Mouse (Mus musculus): ENCODE results near the gene Marc1. TPM values are rescaled to one million over a fixed set of nuclear protein-coding genes. Genes with fewer than 3 reads are reported as not detected.

Gene Marc1
- polyA plus RNA-seq, 1 experiment: not detected

DNA sequence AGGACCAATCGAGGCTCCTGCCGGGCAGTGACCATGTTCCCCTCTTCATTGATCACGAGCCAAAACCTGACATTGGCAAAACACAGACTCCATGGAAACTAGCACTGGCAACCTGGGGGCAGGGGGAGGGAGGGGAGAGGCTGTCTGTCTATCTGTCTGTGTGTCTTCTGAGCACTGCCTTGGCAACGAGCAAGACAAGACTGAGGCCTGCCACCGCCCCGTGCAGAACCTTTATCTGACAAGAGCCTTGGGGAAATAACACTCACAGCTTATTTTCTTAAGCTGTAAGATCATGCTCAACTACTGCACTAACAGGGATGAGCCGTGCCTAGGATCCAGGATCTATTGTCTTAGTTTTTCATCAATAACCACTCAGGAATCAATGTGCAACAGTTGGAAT, 4.0 kb downstream of the Marc1 start:
- no peak overlapping the region for H3K4me3 ChIP-seq
- H3K4me2 ChIP-seq (ENCODE audit: low read depth): no peak overlapping the region
- H3ac ChIP-seq (ENCODE audit: control insufficient read depth, insufficient read length): no peak overlapping the region
- H3K27me3 ChIP-seq (ENCODE audit: control insufficient read depth, insufficient read depth, insufficient read length): no peaks in the 10 kb centered on the region
- H3K36me3 ChIP-seq (ENCODE audit: control insufficient read depth, insufficient read depth): no peaks in the 10 kb centered on the region
- TF ChIP-seq TCF3 (IDR thresholded peaks at IDR 0.05; ENCODE audit: insufficient read length, low read depth) (no peak), CEBPB (IDR thresholded peaks at IDR 0.05; ENCODE audit: insufficient read depth, poor library complexity, severe bottlenecking) (no peak), E2F4 (IDR thresholded peaks at IDR 0.05; ENCODE audit: insufficient read depth) (no peak)
- no peaks in the 10 kb centered on the region for H3K79me2 ChIP-seq (ENCODE audit: control insufficient read depth, insufficient read depth)

GRCm38 (mm10) chr1:184805749-184806148, 5.4 kb downstream of the Marc1 start:
- Histone ChIP-seq H3ac (ENCODE audit: control insufficient read depth, insufficient read length) (no peak overlapping the region), H3K4me2 (ENCODE audit: low read depth) (no peak overlapping the region), H3K79me2 (ENCODE audit: control insufficient read depth, insufficient read depth) (no peaks in the 10 kb centered on the region), H3K4me3 (no peak overlapping the region), H3K27me3 (ENCODE audit: control insufficient read depth, insufficient read depth, insufficient read length) (no peaks in the 10 kb centered on the region), H3K36me3 (ENCODE audit: control insufficient read depth, insufficient read depth) (no peaks in the 10 kb centered on the region)
- TF ChIP-seq TCF12 (IDR thresholded peaks at IDR 0.05; ENCODE audit: insufficient read depth, poor library complexity, severe bottlenecking) (no peak), E2F4 (IDR thresholded peaks at IDR 0.05; ENCODE audit: insufficient read depth) (no peak), MAX (IDR thresholded peaks at IDR 0.05; ENCODE audit: low read depth) (no peak)

GRCm38 (mm10) chr1:184793163-184793876, 17.8 kb downstream of the Marc1 start:
- no peaks in the 10 kb centered on the region for H3K36me3 ChIP-seq (ENCODE audit: control insufficient read depth, insufficient read depth)
- H3K4me3 ChIP-seq: no peak overlapping the region
- no peaks in the 10 kb centered on the region for H3K27me3 ChIP-seq (ENCODE audit: control insufficient read depth, insufficient read depth, insufficient read length)
- no peak overlapping the region for H3ac ChIP-seq (ENCODE audit: control insufficient read depth, insufficient read length)
- TF ChIP-seq E2F4 (IDR thresholded peaks at IDR 0.05; ENCODE audit: insufficient read depth) (no peak), MYOD1 (IDR thresholded peaks at IDR 0.05; ENCODE audit: control insufficient read depth in 1 of 3, insufficient read length in 2 of 3, low read depth in 2 of 3) (no peak), CEBPB (IDR thresholded peaks at IDR 0.05; ENCODE audit: insufficient read depth, poor library complexity, severe bottlenecking) (no peak), MAX (IDR thresholded peaks at IDR 0.05; ENCODE audit: low read depth) (no peak), TCF3 (IDR thresholded peaks at IDR 0.05; ENCODE audit: insufficient read length, low read depth) (no peak), MYOG (IDR thresholded peaks at IDR 0.05; ENCODE audit: control insufficient read depth in 1 of 3, insufficient read depth in 1 of 3, insufficient read length in 2 of 3, low read depth in 2 of 3) (no peak), POLR2A (IDR thresholded peaks at IDR 0.05; ENCODE audit: insufficient read length, low read depth) (no peak), TCF12 (IDR thresholded peaks at IDR 0.05; ENCODE audit: insufficient read depth, poor library complexity, severe bottlenecking) (no peak), SRF (IDR thresholded peaks at IDR 0.05; ENCODE audit: control insufficient read depth, insufficient read length, low read depth) (no peak), POLR2AphosphoS2 (IDR thresholded peaks at IDR 0.05; ENCODE audit: insufficient read length, low read depth) (no peak), REST (IDR thresholded peaks at IDR 0.05; ENCODE audit: insufficient read depth, insufficient read length) (no peak), USF1 (IDR thresholded peaks at IDR 0.05; ENCODE audit: low read depth) (no peak)
- no peaks in the 10 kb centered on the region for H3K79me2 ChIP-seq (ENCODE audit: control insufficient read depth, insufficient read depth)
- no peak overlapping the region for H3K4me2 ChIP-seq (ENCODE audit: low read depth)

DNA sequence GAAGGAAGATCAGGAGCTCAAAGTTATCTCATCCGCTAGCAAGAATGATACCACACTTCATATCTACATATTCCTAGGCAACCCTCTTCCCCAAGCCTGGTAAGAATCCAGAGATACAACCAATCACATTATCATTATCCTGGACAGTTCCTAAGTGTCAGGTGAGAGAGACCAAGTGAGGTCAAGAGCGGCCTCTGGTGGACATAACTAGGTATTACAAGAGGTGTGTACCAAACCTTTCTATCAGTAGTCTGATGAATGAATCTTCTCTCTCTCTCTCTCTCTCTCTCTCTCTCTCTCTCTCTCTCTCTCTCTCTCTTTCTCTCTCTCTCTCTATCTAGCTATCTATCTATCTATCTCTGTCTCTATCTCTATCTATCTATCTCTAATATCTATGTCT, 20.0 kb downstream of the Marc1 start:
- Histone ChIP-seq H3K36me3 (ENCODE audit: control insufficient read depth, insufficient read depth) (no peaks in the 10 kb centered on the region), H3ac (ENCODE audit: control insufficient read depth, insufficient read length) (no peak overlapping the region), H3K27me3 (ENCODE audit: control insufficient read depth, insufficient read depth, insufficient read length) (no peaks in the 10 kb centered on the region), H3K4me3 (no peak overlapping the region), H3K79me2 (ENCODE audit: control insufficient read depth, insufficient read depth) (no peaks in the 10 kb centered on the region), H3K4me2 (ENCODE audit: low read depth) (no peak overlapping the region)
- TF ChIP-seq MYOG (IDR thresholded peaks at IDR 0.05; ENCODE audit: control insufficient read depth in 1 of 3, insufficient read depth in 1 of 3, insufficient read length in 2 of 3, low read depth in 2 of 3): no peak
- no peak for TF ChIP-seq SRF (IDR thresholded peaks at IDR 0.05; ENCODE audit: control insufficient read depth, insufficient read length, low read depth)
- no peak for TF ChIP-seq TCF3 (IDR thresholded peaks at IDR 0.05; ENCODE audit: insufficient read length, low read depth)
- TF ChIP-seq MAX (IDR thresholded peaks at IDR 0.05; ENCODE audit: low read depth): no peak
- TF ChIP-seq REST (IDR thresholded peaks at IDR 0.05; ENCODE audit: insufficient read depth, insufficient read length): no peak
- no peak for TF ChIP-seq CEBPB (IDR thresholded peaks at IDR 0.05; ENCODE audit: insufficient read depth, poor library complexity, severe bottlenecking)
- no peak for TF ChIP-seq POLR2A (IDR thresholded peaks at IDR 0.05; ENCODE audit: insufficient read length, low read depth)
- no peak for TF ChIP-seq E2F4 (IDR thresholded peaks at IDR 0.05; ENCODE audit: insufficient read depth)
- no peak for TF ChIP-seq MYOD1 (IDR thresholded peaks at IDR 0.05; ENCODE audit: control insufficient read depth in 1 of 3, insufficient read length in 2 of 3, low read depth in 2 of 3)
- TF ChIP-seq USF1 (IDR thresholded peaks at IDR 0.05; ENCODE audit: low read depth): no peak
- TF ChIP-seq POLR2AphosphoS2 (IDR thresholded peaks at IDR 0.05; ENCODE audit: insufficient read length, low read depth): no peak
- TF ChIP-seq TCF12 (IDR thresholded peaks at IDR 0.05; ENCODE audit: insufficient read depth, poor library complexity, severe bottlenecking): no peak

DNA sequence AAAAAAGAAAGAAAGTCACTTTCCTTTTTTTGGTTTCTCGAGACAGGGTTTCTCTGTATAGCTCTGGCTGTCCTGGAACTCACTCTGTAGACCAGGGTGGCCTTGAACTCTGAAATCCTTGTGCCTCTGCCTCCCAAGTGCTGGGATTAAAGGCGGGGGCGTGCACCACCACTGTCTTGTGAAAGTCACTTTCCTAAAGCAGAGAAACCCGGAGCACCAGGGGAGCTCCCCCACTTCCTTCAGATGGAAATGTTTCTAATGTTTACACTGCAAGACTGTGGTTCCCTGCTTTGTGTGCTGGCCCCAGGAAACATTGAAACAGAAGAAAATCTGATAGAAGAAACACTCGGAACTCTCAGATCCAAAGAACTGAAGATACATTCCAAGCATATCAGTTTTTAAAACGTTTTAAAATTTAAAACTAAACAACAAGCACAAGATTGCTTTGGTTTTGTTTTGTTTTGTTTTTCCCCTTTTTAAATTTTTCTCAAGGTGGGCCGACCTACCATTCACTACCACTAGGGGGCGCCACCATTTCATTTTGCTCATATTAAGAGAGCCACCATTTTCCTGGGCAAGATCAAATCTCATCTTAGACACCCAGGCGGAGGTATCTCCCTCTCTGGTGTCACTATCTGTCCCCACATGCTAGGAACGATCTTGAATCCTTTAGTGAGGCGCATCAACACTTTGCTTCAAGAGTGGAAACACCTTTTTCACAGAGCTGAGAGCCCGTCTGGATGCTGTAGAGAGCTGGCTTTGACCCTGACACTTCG, 24.5 kb downstream of the Marc1 start:
- no peaks in the 10 kb centered on the region for H3K27me3 ChIP-seq (ENCODE audit: control insufficient read depth, insufficient read depth, insufficient read length)
- TF ChIP-seq REST (IDR thresholded peaks at IDR 0.05; ENCODE audit: insufficient read depth, insufficient read length) (no peak), TCF3 (IDR thresholded peaks at IDR 0.05; ENCODE audit: insufficient read length, low read depth) (no peak), POLR2A (IDR thresholded peaks at IDR 0.05; ENCODE audit: insufficient read length, low read depth) (no peak), E2F4 (IDR thresholded peaks at IDR 0.05; ENCODE audit: insufficient read depth) (no peak), USF1 (IDR thresholded peaks at IDR 0.05; ENCODE audit: low read depth) (no peak), SRF (IDR thresholded peaks at IDR 0.05; ENCODE audit: control insufficient read depth, insufficient read length, low read depth) (no peak), MYOD1 (IDR thresholded peaks at IDR 0.05; ENCODE audit: control insufficient read depth in 1 of 3, insufficient read length in 2 of 3, low read depth in 2 of 3) (no peak), MYOG (IDR thresholded peaks at IDR 0.05; ENCODE audit: control insufficient read depth in 1 of 3, insufficient read depth in 1 of 3, insufficient read length in 2 of 3, low read depth in 2 of 3) (no peak), CEBPB (IDR thresholded peaks at IDR 0.05; ENCODE audit: insufficient read depth, poor library complexity, severe bottlenecking) (no peak), MAX (IDR thresholded peaks at IDR 0.05; ENCODE audit: low read depth) (no peak), TCF12 (IDR thresholded peaks at IDR 0.05; ENCODE audit: insufficient read depth, poor library complexity, severe bottlenecking) (no peak), POLR2AphosphoS2 (IDR thresholded peaks at IDR 0.05; ENCODE audit: insufficient read length, low read depth) (no peak)

More for the DNA sequence above, 24.5 kb downstream of the Marc1 start:
- H3ac ChIP-seq (ENCODE audit: control insufficient read depth, insufficient read length): no peak overlapping the region
- H3K4me2 ChIP-seq (ENCODE audit: low read depth): no peak overlapping the region
- no peaks in the 10 kb centered on the region for H3K36me3 ChIP-seq (ENCODE audit: control insufficient read depth, insufficient read depth)
- no peak overlapping the region for H3K4me3 ChIP-seq
- no peaks in the 10 kb centered on the region for H3K79me2 ChIP-seq (ENCODE audit: control insufficient read depth, insufficient read depth)

Data from myocyte (in vitro differentiated cells).